ENCODE assay signal across 18 mouse cellular contexts in the genomic region with DNA sequence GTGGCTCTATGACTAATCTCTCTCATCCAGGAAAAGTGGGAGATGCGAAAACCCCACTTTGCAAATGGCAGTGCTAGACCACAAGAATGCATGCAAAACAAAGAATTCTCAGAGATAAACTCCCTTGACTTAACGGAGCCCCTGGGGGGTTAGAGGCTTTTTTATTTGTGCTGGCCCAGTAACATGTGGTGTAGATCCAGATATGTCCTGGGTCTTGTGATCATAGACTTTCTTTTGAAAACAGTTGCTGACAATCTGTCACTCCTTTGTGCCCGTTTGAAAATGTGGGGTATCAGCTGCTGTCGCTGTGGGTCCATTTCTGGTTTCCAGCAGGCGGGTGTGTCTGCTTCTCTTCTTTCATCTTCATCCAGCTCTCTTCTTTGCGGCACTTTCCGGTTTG. TPM values are rescaled to one million over a fixed set of nuclear protein-coding genes. Genes with fewer than 3 reads are reported as not detected.
A peak's percentile ranks its signal among the peaks of the same experiment; 100 is the strongest.
DNase-seq lines count a peak whose midpoint lies in the region; ATAC-seq and TF ChIP-seq lines count a peak whose summit lies in the region.
"Had no signal": no experiment of that assay in that cellular context is flagged by ENCODE, and none has a peak within 500 bp of the region (broad histone marks: within the 10 kb centered on the region; RNA-seq: fewer than 3 reads in every experiment).

No protein-coding gene starts in this region.

- peak; percentile 7 for DNase-seq in adrenal gland, postnatal 14 days
- DNase-seq in adrenal gland, adult 8-10 months: no peak
- DNase-seq in heart, adult 18-20 months: peak; percentile 6 to 7
- DNase-seq in limb, embryonic 14.5 days (ENCODE audit: low spot score): peak; percentile 16
- no peak for DNase-seq in limb, embryonic 10.5 days (ENCODE audit: low spot score)
- DNase-seq in R1 (ENCODE audit: low read depth, low spot score): peak; percentile 7
- no peak for DNase-seq in spleen, postnatal 36 days (ENCODE audit: low spot score in 2 of 2)
- DNase-seq: heart, postnatal 36 days; kidney, adult 2 months; kidney, postnatal 25 days; right cerebral cortex, postnatal 14 days had no signal

- no peaks in the 10 kb centered on the region for H3K36me3 ChIP-seq in heart, embryonic 12.5 days
- no peaks in the 10 kb centered on the region for H3K36me3 ChIP-seq in limb, embryonic 14.5 days (ENCODE audit: control insufficient read depth, insufficient read depth, low read length)
- H3K36me3 ChIP-seq in limb, embryonic 10.5 days: no peaks in the 10 kb centered on the region
- H3K36me3 ChIP-seq: forebrain, embryonic 15.5 days; heart, embryonic 10.5 days; limb, embryonic 13.5 days; liver, embryonic 15.5 days; neural tube, embryonic 13.5 days had no signal

- H3K4me3 ChIP-seq in heart, embryonic 12.5 days: no peak overlapping the region
- no peak overlapping the region for H3K4me3 ChIP-seq in limb, embryonic 14.5 days (replicated peaks; ENCODE audit: low read length)
- H3K4me3 ChIP-seq in limb, embryonic 10.5 days: no peak overlapping the region
- H3K4me3 ChIP-seq: forebrain, embryonic 15.5 days; heart, embryonic 10.5 days; limb, embryonic 13.5 days; liver, embryonic 15.5 days; neural tube, embryonic 13.5 days had no signal

- no peak for ATAC-seq in heart, embryonic 12.5 days (ENCODE audit: insufficient number of reproducible peaks, low FRiP score)
- no peak for ATAC-seq in limb, embryonic 14.5 days (ENCODE audit: low FRiP score, low read depth)
- ATAC-seq: forebrain, embryonic 15.5 days had no signal

- no peak overlapping the region for H3K4me2 ChIP-seq in heart, embryonic 12.5 days
- H3K4me2 ChIP-seq in limb, embryonic 14.5 days (replicated peaks; ENCODE audit: low read depth, low read length, severe bottlenecking): no peak overlapping the region
- H3K4me2 ChIP-seq: forebrain, embryonic 15.5 days; limb, embryonic 13.5 days; liver, embryonic 15.5 days; neural tube, embryonic 13.5 days had no signal

- 40% methylated on average over 7 of the region's 7 CpGs for WGBS in heart, embryonic 12.5 days
- WGBS in limb, embryonic 14.5 days: 62% methylated on average over 7 of the region's 7 CpGs
- WGBS in limb, embryonic 10.5 days: 81% methylated on average over 7 of the region's 7 CpGs

- no peak for TF ChIP-seq POLR2A in limb, embryonic 14.5 days (IDR thresholded peaks at IDR 0.05; ENCODE audit: borderline replicate concordance, extremely low read depth, insufficient read depth, insufficient read length)

- H3K27ac ChIP-seq in heart, embryonic 12.5 days (ENCODE audit: poor library complexity, severe bottlenecking): no peak overlapping the region
- no peak overlapping the region for H3K27ac ChIP-seq in limb, embryonic 14.5 days (replicated peaks; ENCODE audit: low read depth, low read length)
- H3K27ac ChIP-seq in limb, embryonic 10.5 days: no peak overlapping the region
- H3K27ac ChIP-seq: forebrain, embryonic 15.5 days; heart, embryonic 10.5 days; limb, embryonic 13.5 days; liver, embryonic 15.5 days; neural tube, embryonic 13.5 days had no signal

- H3K9ac ChIP-seq in heart, embryonic 12.5 days: no peak overlapping the region
- H3K9ac ChIP-seq in limb, embryonic 14.5 days (ENCODE audit: low read depth, low read length, severe bottlenecking): no peak overlapping the region
- H3K9ac ChIP-seq: forebrain, embryonic 15.5 days; limb, embryonic 13.5 days; liver, embryonic 15.5 days; neural tube, embryonic 13.5 days had no signal

- no peaks in the 10 kb centered on the region for H3K27me3 ChIP-seq in heart, embryonic 12.5 days (replicated peaks)
- no peaks in the 10 kb centered on the region for H3K27me3 ChIP-seq in limb, embryonic 14.5 days (ENCODE audit: control insufficient read depth, insufficient read depth, low read length)
- H3K27me3 ChIP-seq in limb, embryonic 10.5 days (ENCODE audit: low read depth, poor library complexity, severe bottlenecking): no peaks in the 10 kb centered on the region
- H3K27me3 ChIP-seq: forebrain, embryonic 15.5 days; limb, embryonic 13.5 days; liver, embryonic 15.5 days; neural tube, embryonic 13.5 days had no signal

- H3K9me3 ChIP-seq in heart, embryonic 12.5 days (replicated peaks): peaks cover under 1% of the 10 kb centered on the region; the same call in 1 of the 2 replicates
- no peaks in the 10 kb centered on the region for H3K9me3 ChIP-seq in limb, embryonic 14.5 days (ENCODE audit: control insufficient read depth, low read length)
- H3K9me3 ChIP-seq in limb, embryonic 10.5 days (replicated peaks): no peaks in the 10 kb centered on the region
- H3K9me3 ChIP-seq: forebrain, embryonic 15.5 days; heart, embryonic 10.5 days; limb, embryonic 13.5 days; liver, embryonic 15.5 days; neural tube, embryonic 13.5 days had no signal

- peaks cover 3% of the 10 kb centered on the region for H3K4me1 ChIP-seq in heart, embryonic 12.5 days (replicated peaks)
- H3K4me1 ChIP-seq in limb, embryonic 14.5 days (ENCODE audit: control insufficient read depth, insufficient read depth, low read length): no peaks in the 10 kb centered on the region
- H3K4me1 ChIP-seq in limb, embryonic 10.5 days: no peaks in the 10 kb centered on the region
- H3K4me1 ChIP-seq: forebrain, embryonic 15.5 days; heart, embryonic 10.5 days; limb, embryonic 13.5 days; liver, embryonic 15.5 days; neural tube, embryonic 13.5 days had no signal

RNA-seq across cellular contexts. Expression of a gene that starts 29.4 kb away (rescaled TPM):
- 26.1 and 33.7 TPM in 2 replicates for total RNA-seq in adrenal gland, postnatal 14 days (2021)
- 1 to 10 TPM; 2.3 to 5.9 (median 5.3) TPM for total RNA-seq in adrenal gland, adult 8-10 months (2022)
- total RNA-seq in heart, adult 18-20 months (2021): 1 to 10 TPM; 1.0 to 2.3 TPM
- polyA plus RNA-seq in heart, embryonic 12.5 days (2016; fragmentation: Nextera tagmentation; extraction: Ambion mirVana): 9.1 and 11.4 TPM in 2 replicates
- 32.1 and 32.9 TPM in 2 replicates for polyA plus RNA-seq in limb, embryonic 14.5 days (2012; rRNA removed)
- 57.0 and 58.0 TPM in 2 replicates for polyA plus RNA-seq in limb, embryonic 14.5 days (2014; fragmentation: Nextera tagmentation; extraction: Ambion mirVana)
- 0.84 and 4.9 TPM in 2 replicates for polyA plus RNA-seq in limb, embryonic 10.5 days (2016; fragmentation: Nextera tagmentation; extraction: Ambion mirVana)
- total RNA-seq: monocyte, adult 5-6 weeks had no signal

Comparison
In these comparisons a context has a peak if more than half of its experiments do, and no peak if none do; other contexts are left out.
1. DNase-seq: peak in adrenal gland, postnatal 14 days (single experiment), heart, adult 18-20 months (2 of 2), limb, embryonic 14.5 days (single experiment) and R1 (single experiment); none in adrenal gland, adult 8-10 months (single experiment), limb, embryonic 10.5 days (single experiment) and spleen, postnatal 36 days (0 of 2).